Mouse (Mus musculus) gonadal fat pad, adult 2 months (tissue): Measurements from ENCODE around the gene Fbxo27. TPM values are rescaled to one million over a fixed set of nuclear protein-coding genes. Genes with fewer than 3 reads are reported as not detected.

Experiments
- polyA plus RNA-seq: library from polyadenylated mRNA; depleted of rRNA; stranded (reverse); fragments of >200 nt; gene quantifications from 2 replicates; pipeline ENCODE4 v1.2.3, GENCODE M21; 2012; rRNA removed

Fbxo27 gene
- polyA plus RNA-seq, 1 experiment = 3.1 TPM

Other genes with a start within 250 kb of the Fbxo27 start
- 6.6 and 7.1 TPM in 2 replicates for gene Lrfn1, start 240.9 kb upstream of the Fbxo27 start, polyA plus RNA-seq
- gene Ifnl2, start 182.4 kb upstream of the Fbxo27 start, polyA plus RNA-seq = not detected in 2 replicates
- gene Ifnl3, start 170.0 kb upstream of the Fbxo27 start, polyA plus RNA-seq = not detected in 2 replicates
- gene Sycn, start 152.0 kb upstream of the Fbxo27 start, polyA plus RNA-seq = 0.86 and 6.9 TPM in 2 replicates
- 0.23 and 0.65 TPM in 2 replicates for gene Nccrp1, start 145.6 kb upstream of the Fbxo27 start, polyA plus RNA-seq
- gene Samd4b, start 94.7 kb upstream of the Fbxo27 start, polyA plus RNA-seq = 72.6 and 88.2 TPM in 2 replicates
- gene Pak4, start 94.7 kb upstream of the Fbxo27 start, polyA plus RNA-seq = 33.8 and 43.6 TPM in 2 replicates
- 0.37 TPM in 1 of 2 replicates, not detected in the other for gene Acp7, start 61.5 kb upstream of the Fbxo27 start, polyA plus RNA-seq
- gene Fbxo17, start 24.0 kb downstream of the Fbxo27 start, polyA plus RNA-seq = 1.5 and 1.6 TPM in 2 replicates
- gene Mrps12, start 49.0 kb downstream of the Fbxo27 start, polyA plus RNA-seq = 56.6 and 58.3 TPM in 2 replicates
- gene Sars2, start 49.1 kb downstream of the Fbxo27 start, polyA plus RNA-seq = 12.5 and 16.1 TPM in 2 replicates
- gene Ccer2, start 63.3 kb downstream of the Fbxo27 start, polyA plus RNA-seq = not detected in 2 replicates
- 88.4 and 92.4 TPM in 2 replicates for gene Sirt2, start 73.9 kb downstream of the Fbxo27 start, polyA plus RNA-seq
- gene Nfkbib, start 74.7 kb downstream of the Fbxo27 start, polyA plus RNA-seq = 39.2 and 41.0 TPM in 2 replicates
- 2.7 and 3.7 TPM in 2 replicates for gene Rinl, start 96.1 kb downstream of the Fbxo27 start, polyA plus RNA-seq
- 298 and 302 TPM in 2 replicates for gene Hnrnpl, start 115.7 kb downstream of the Fbxo27 start, polyA plus RNA-seq
- 508 and 671 TPM in 2 replicates for gene Ech1, start 132.4 kb downstream of the Fbxo27 start, polyA plus RNA-seq
- gene Lgals4, start 141.0 kb downstream of the Fbxo27 start, polyA plus RNA-seq = 21.7 and 30.4 TPM in 2 replicates
- 11.2 and 12.3 TPM in 2 replicates for gene Lgals7, start 171.0 kb downstream of the Fbxo27 start, polyA plus RNA-seq
- gene Capn12, start 188.6 kb downstream of the Fbxo27 start, polyA plus RNA-seq = 0.28 and 0.42 TPM in 2 replicates